Mouse (Mus musculus): ENCODE data around the gene Txndc11. TPM values are rescaled to one million over a fixed set of nuclear protein-coding genes. Genes with fewer than 3 reads are reported as not detected.

Txndc11 gene
- polyA plus RNA-seq, 1 experiment from 2014 or later = 33.9 TPM

- DNase-seq (ENCODE audit: low spot score) = no peak
- no peak for ATAC-seq (replicated peaks; ENCODE audit: insufficient number of reproducible peaks, low FRiP score, low TSS enrichment, low read depth)
- Histone ChIP-seq H3K4me3 (ENCODE audit: low read depth, low read length) (no peak overlapping the region), H3K36me3 (replicated peaks; ENCODE audit: control insufficient read depth, insufficient read depth, low read depth, low read length) (peaks cover 9% of the 10 kb centered on the region), H3K4me1 (ENCODE audit: control insufficient read depth, insufficient read depth, low read length) (no peaks in the 10 kb centered on the region), H3K27ac (replicated peaks; ENCODE audit: low read depth, low read length) (no peak overlapping the region), H3K9ac (replicated peaks; ENCODE audit: low read length) (no peak overlapping the region), H3K9me3 (replicated peaks; ENCODE audit: control insufficient read depth, low read length) (no peaks in the 10 kb centered on the region), H3K4me2 (ENCODE audit: low read depth, low read length) (no peak overlapping the region), H3K27me3 (ENCODE audit: control insufficient read depth, insufficient read depth, low read length) (no peaks in the 10 kb centered on the region)
- WGBS = 94% methylated on average over 9 of the region's 9 CpGs
Measured at GRCm38 (mm10) chr16:11077601-11078201, 56.7 kb downstream of the Txndc11 start.

- 85% methylated on average over 6 of the region's 6 CpGs for WGBS
- ATAC-seq (replicated peaks; ENCODE audit: insufficient number of reproducible peaks, low FRiP score, low TSS enrichment, low read depth) = no peak
- Histone ChIP-seq H3K9me3 (replicated peaks; ENCODE audit: control insufficient read depth, low read length) (no peaks in the 10 kb centered on the region), H3K4me3 (ENCODE audit: low read depth, low read length) (no peak overlapping the region), H3K4me2 (ENCODE audit: low read depth, low read length) (no peak overlapping the region), H3K27me3 (ENCODE audit: control insufficient read depth, insufficient read depth, low read length) (no peaks in the 10 kb centered on the region), H3K27ac (replicated peaks; ENCODE audit: low read depth, low read length) (no peak overlapping the region), H3K36me3 (replicated peaks; ENCODE audit: control insufficient read depth, insufficient read depth, low read depth, low read length) (peaks cover 12% of the 10 kb centered on the region), H3K4me1 (ENCODE audit: control insufficient read depth, insufficient read depth, low read length) (peaks cover 11% of the 10 kb centered on the region), H3K9ac (replicated peaks; ENCODE audit: low read length) (no peak overlapping the region)
- no peak for DNase-seq (ENCODE audit: low spot score)
Measured at GRCm38 (mm10) chr16:11073060-11073459, 61.4 kb downstream of the Txndc11 start.

- Histone ChIP-seq H3K27ac (replicated peaks; ENCODE audit: low read depth, low read length) (no peak overlapping the region), H3K9me3 (replicated peaks; ENCODE audit: control insufficient read depth, low read length) (no peaks in the 10 kb centered on the region), H3K36me3 (replicated peaks; ENCODE audit: control insufficient read depth, insufficient read depth, low read depth, low read length) (peaks cover 12% of the 10 kb centered on the region), H3K4me3 (ENCODE audit: low read depth, low read length) (no peak overlapping the region), H3K27me3 (ENCODE audit: control insufficient read depth, insufficient read depth, low read length) (no peaks in the 10 kb centered on the region), H3K9ac (replicated peaks; ENCODE audit: low read length) (no peak overlapping the region), H3K4me1 (ENCODE audit: control insufficient read depth, insufficient read depth, low read length) (peaks cover 15% of the 10 kb centered on the region), H3K4me2 (ENCODE audit: low read depth, low read length) (no peak overlapping the region)
- ATAC-seq (replicated peaks; ENCODE audit: insufficient number of reproducible peaks, low FRiP score, low TSS enrichment, low read depth) (no peak), DNase-seq (ENCODE audit: low spot score) (no peak)
- WGBS = 85% methylated on average over 8 of the region's 8 CpGs
Measured at GRCm38 (mm10) chr16:11072454-11072853, 62.0 kb downstream of the Txndc11 start.

GRCm38 (mm10) chr16:11071887-11072286 lies 62.6 kb downstream of the Txndc11 start:
- Histone ChIP-seq H3K27me3 (ENCODE audit: control insufficient read depth, insufficient read depth, low read length) (no peaks in the 10 kb centered on the region), H3K36me3 (replicated peaks; ENCODE audit: control insufficient read depth, insufficient read depth, low read depth, low read length) (peaks cover 12% of the 10 kb centered on the region), H3K9me3 (replicated peaks; ENCODE audit: control insufficient read depth, low read length) (no peaks in the 10 kb centered on the region), H3K27ac (replicated peaks; ENCODE audit: low read depth, low read length) (no peak overlapping the region), H3K9ac (replicated peaks; ENCODE audit: low read length) (no peak overlapping the region), H3K4me3 (ENCODE audit: low read depth, low read length) (no peak overlapping the region), H3K4me1 (ENCODE audit: control insufficient read depth, insufficient read depth, low read length) (peaks cover 15% of the 10 kb centered on the region), H3K4me2 (ENCODE audit: low read depth, low read length) (no peak overlapping the region)
- ATAC-seq (replicated peaks; ENCODE audit: insufficient number of reproducible peaks, low FRiP score, low TSS enrichment, low read depth) = no peak
- DNase-seq (ENCODE audit: low spot score) = no peak
- 94% methylated on average over 4 of the region's 4 CpGs for WGBS

GRCm38 (mm10) chr16:11071176-11071575 lies 63.3 kb downstream of the Txndc11 start:
- Histone ChIP-seq H3K4me1 (ENCODE audit: control insufficient read depth, insufficient read depth, low read length) (peaks cover 15% of the 10 kb centered on the region), H3K9ac (replicated peaks; ENCODE audit: low read length) (no peak overlapping the region), H3K4me2 (ENCODE audit: low read depth, low read length) (no peak overlapping the region), H3K36me3 (replicated peaks; ENCODE audit: control insufficient read depth, insufficient read depth, low read depth, low read length) (peaks cover 12% of the 10 kb centered on the region), H3K27me3 (ENCODE audit: control insufficient read depth, insufficient read depth, low read length) (no peaks in the 10 kb centered on the region), H3K4me3 (ENCODE audit: low read depth, low read length) (no peak overlapping the region), H3K27ac (replicated peaks; ENCODE audit: low read depth, low read length) (no peak overlapping the region), H3K9me3 (replicated peaks; ENCODE audit: control insufficient read depth, low read length) (no peaks in the 10 kb centered on the region)
- DNase-seq (ENCODE audit: low spot score) = no peak
- no peak for ATAC-seq (replicated peaks; ENCODE audit: insufficient number of reproducible peaks, low FRiP score, low TSS enrichment, low read depth)
- WGBS = 88% methylated on average over 5 of the region's 5 CpGs

GRCm38 (mm10) chr16:11069710-11070420 lies 64.6 kb downstream of the Txndc11 start:
- ATAC-seq (replicated peaks; ENCODE audit: insufficient number of reproducible peaks, low FRiP score, low TSS enrichment, low read depth) = no peak
- Histone ChIP-seq H3K4me1 (ENCODE audit: control insufficient read depth, insufficient read depth, low read length) (peaks cover 15% of the 10 kb centered on the region), H3K36me3 (replicated peaks; ENCODE audit: control insufficient read depth, insufficient read depth, low read depth, low read length) (peaks cover 12% of the 10 kb centered on the region), H3K27ac (replicated peaks; ENCODE audit: low read depth, low read length) (no peak overlapping the region), H3K9me3 (replicated peaks; ENCODE audit: control insufficient read depth, low read length) (no peaks in the 10 kb centered on the region), H3K9ac (replicated peaks; ENCODE audit: low read length) (no peak overlapping the region), H3K4me3 (ENCODE audit: low read depth, low read length) (no peak overlapping the region), H3K27me3 (ENCODE audit: control insufficient read depth, insufficient read depth, low read length) (no peaks in the 10 kb centered on the region), H3K4me2 (ENCODE audit: low read depth, low read length) (no peak overlapping the region; the same call in 1 of the 2 replicates)
- WGBS = 79% methylated on average over 7 of the region's 7 CpGs
- no peak for DNase-seq (ENCODE audit: low spot score)

GRCm38 (mm10) chr16:11069271-11069670 lies 65.2 kb downstream of the Txndc11 start:
- Histone ChIP-seq H3K9me3 (replicated peaks; ENCODE audit: control insufficient read depth, low read length) (no peaks in the 10 kb centered on the region), H3K4me3 (ENCODE audit: low read depth, low read length) (no peak overlapping the region; the same call in 1 of the 2 replicates), H3K9ac (replicated peaks; ENCODE audit: low read length) (no peak overlapping the region), H3K36me3 (replicated peaks; ENCODE audit: control insufficient read depth, insufficient read depth, low read depth, low read length) (peaks cover 12% of the 10 kb centered on the region), H3K27ac (replicated peaks; ENCODE audit: low read depth, low read length) (no peak overlapping the region), H3K27me3 (ENCODE audit: control insufficient read depth, insufficient read depth, low read length) (no peaks in the 10 kb centered on the region), H3K4me2 (ENCODE audit: low read depth, low read length) (no peak overlapping the region; the same call in 1 of the 2 replicates), H3K4me1 (ENCODE audit: control insufficient read depth, insufficient read depth, low read length) (peaks cover 15% of the 10 kb centered on the region)
- 80% methylated on average over 6 of the region's 6 CpGs for WGBS
- DNase-seq (ENCODE audit: low spot score) (no peak), ATAC-seq (replicated peaks; ENCODE audit: insufficient number of reproducible peaks, low FRiP score, low TSS enrichment, low read depth) (no peak)

GRCm38 (mm10) chr16:11068666-11069065 lies 65.8 kb downstream of the Txndc11 start:
- H3K9me3 ChIP-seq (replicated peaks; ENCODE audit: control insufficient read depth, low read length) = no peaks in the 10 kb centered on the region
- peaks cover 15% of the 10 kb centered on the region for H3K4me1 ChIP-seq (ENCODE audit: control insufficient read depth, insufficient read depth, low read length)
- H3K4me3 ChIP-seq (ENCODE audit: low read depth, low read length) = no peak overlapping the region
- DNase-seq (ENCODE audit: low spot score) = no peak
- no peak overlapping the region for H3K9ac ChIP-seq (replicated peaks; ENCODE audit: low read length)
- H3K4me2 ChIP-seq (ENCODE audit: low read depth, low read length) = no peak overlapping the region
- H3K27me3 ChIP-seq (ENCODE audit: control insufficient read depth, insufficient read depth, low read length) = no peaks in the 10 kb centered on the region
- peaks cover 7% of the 10 kb centered on the region for H3K36me3 ChIP-seq (replicated peaks; ENCODE audit: control insufficient read depth, insufficient read depth, low read depth, low read length)
- ATAC-seq (replicated peaks; ENCODE audit: insufficient number of reproducible peaks, low FRiP score, low TSS enrichment, low read depth) = no peak
- H3K27ac ChIP-seq (replicated peaks; ENCODE audit: low read depth, low read length) = no peak overlapping the region
- 91% methylated on average over 3 of the region's 3 CpGs for WGBS
